Mouse (Mus musculus) c-Kit-negative CD71-positive TER-119-positive erythroid progenitor cells, embryonic 14.5 days (primary cell): ENCODE measurements at regions not wholly inside any gene's neighbourhood (a gene's known extent, or its start where the extent isn't known, plus 50 kb on each side); places are given as distances from the start of the nearest gene placed in this dataset.
"Not testable (repeated sequence)": the region's sequence is repeated elsewhere in the genome, so short reads cannot be mapped to it uniquely, and the experiment has no call there.

Experiments
- DNase-seq: peaks from one replicate; pipeline ENCODE4 v3.0.0-alpha.2; 2013; ENCODE audit warnings: low read depth, low spot score

GRCm38 (mm10) chr5:78075203-78075602 is 667.4 kb upstream of the Igfbp7 start:
- DNase-seq: no peak

GRCm38 (mm10) chr5:78032554-78033250 is 624.9 kb upstream of the Igfbp7 start:
- DNase-seq: no peak

GRCm38 (mm10) chr5:78017523-78017922 is 609.7 kb upstream of the Igfbp7 start:
- no peak for DNase-seq

GRCm38 (mm10) chr5:77986449-77987047 is 578.7 kb upstream of the Igfbp7 start:
- no peak for DNase-seq

GRCm38 (mm10) chr5:77985269-77985668 is 577.4 kb upstream of the Igfbp7 start:
- DNase-seq: no peak

- not testable (repeated sequence) for DNase-seq
These were observed 532.2 kb upstream of the Igfbp7 start for GRCm38 (mm10) chr5:77940021-77940420.

GRCm38 (mm10) chr5:77931874-77932273 is 524.0 kb upstream of the Igfbp7 start:
- DNase-seq: no peak

- no peak for DNase-seq
These were observed 513.3 kb upstream of the Igfbp7 start for GRCm38 (mm10) chr5:77921186-77921585.

GRCm38 (mm10) chr5:77917086-77917676 is 509.3 kb upstream of the Igfbp7 start:
- no peak for DNase-seq

- DNase-seq: no peak
These were observed 508.5 kb upstream of the Igfbp7 start for GRCm38 (mm10) chr5:77916375-77916774.

- DNase-seq: no peak
These were observed 501.4 kb upstream of the Igfbp7 start for GRCm38 (mm10) chr5:77909218-77909617.

GRCm38 (mm10) chr5:77892024-77892423 is 484.2 kb upstream of the Igfbp7 start:
- not testable (repeated sequence) for DNase-seq

GRCm38 (mm10) chr5:77888534-77888933 is 480.7 kb upstream of the Igfbp7 start:
- DNase-seq: no peak

GRCm38 (mm10) chr5:77871403-77871802 is 463.6 kb upstream of the Igfbp7 start:
- no peak for DNase-seq

- DNase-seq: no peak
These were observed 457.5 kb upstream of the Igfbp7 start for GRCm38 (mm10) chr5:77865342-77865741.

GRCm38 (mm10) chr5:77855191-77855590 is 447.4 kb upstream of the Igfbp7 start:
- DNase-seq: no peak

GRCm38 (mm10) chr5:77853999-77854784 is 446.4 kb upstream of the Igfbp7 start:
- DNase-seq: no peak

- no peak for DNase-seq
These were observed 443.8 kb upstream of the Igfbp7 start for GRCm38 (mm10) chr5:77851645-77852044.

- DNase-seq: no peak
These were observed 430.6 kb upstream of the Igfbp7 start for GRCm38 (mm10) chr5:77838186-77839097.

GRCm38 (mm10) chr5:77827971-77828370 is 420.1 kb upstream of the Igfbp7 start:
- DNase-seq: no peak

- DNase-seq: no peak
These were observed 418.2 kb upstream of the Igfbp7 start for GRCm38 (mm10) chr5:77826063-77826462.
